Mouse (Mus musculus) heart, embryonic 13.5 days (tissue): ENCODE data around the gene Sp140. TPM values are rescaled to one million over a fixed set of nuclear protein-coding genes. Genes with fewer than 3 reads are reported as not detected.
A peak's percentile ranks its signal among the peaks of the same experiment; 100 is the strongest.
"Not testable (repeated sequence)": the region's sequence is repeated elsewhere in the genome, so short reads cannot be mapped to it uniquely, and the experiment has no call there.

Experiments used
- ATAC-seq: fragments of 200-750 bp; cut with Nextera tagmentation; 2 replicates; pipeline ENCODE4 v1.8.0; 2017; ENCODE audit warnings: moderate TSS enrichment; ENCODE audit not compliant: insufficient number of reproducible peaks, low FRiP score, low TSS enrichment; ENCODE audit errors: extremely low read depth
- H3K27ac ChIP-seq: fragments of 300-500 bp; sonication (generic); replicated peaks from 2 replicates; pipeline ENCODE4 v1.5.1; 2015; ENCODE audit warnings: moderate library complexity, mild to moderate bottlenecking, inconsistent platforms
- H3K27me3 ChIP-seq: fragments of 300-500 bp; sonication (generic); replicated peaks from 2 replicates; pipeline ENCODE4 v1.6.1; 2015; ENCODE audit warnings: mild to moderate bottlenecking, inconsistent platforms
- H3K36me3 ChIP-seq: fragments of 300-500 bp; sonication (generic); 2 replicates; pipeline ENCODE4 v1.6.1; 2015; ENCODE audit warnings: mild to moderate bottlenecking, inconsistent platforms
- H3K4me1 ChIP-seq: fragments of 300-500 bp; sonication (generic); 2 replicates; pipeline ENCODE4 v1.6.1; 2015; ENCODE audit warnings: inconsistent platforms
- H3K4me2 ChIP-seq: fragments of 300-500 bp; sonication (generic); 2 replicates; pipeline ENCODE4 v1.6.1; 2015; ENCODE audit warnings: inconsistent platforms, mild to moderate bottlenecking, moderate library complexity
- H3K4me3 ChIP-seq: fragments of 300-500 bp; sonication (generic); 2 replicates; pipeline ENCODE4 v1.5.1; 2015; ENCODE audit warnings: moderate library complexity, mild to moderate bottlenecking, inconsistent platforms
- H3K9ac ChIP-seq: fragments of 300-500 bp; sonication (generic); 2 replicates; pipeline ENCODE4 v1.6.1; 2015; ENCODE audit warnings: inconsistent platforms, mild to moderate bottlenecking, moderate library complexity
- H3K9me3 ChIP-seq: fragments of 300-500 bp; sonication (generic); 2 replicates; pipeline ENCODE4 v1.6.1; 2016; ENCODE audit warnings: inconsistent platforms
- WGBS: fragments of 180-500 bp; shearing (Covaris S2); methylation state at CpG from one replicate; pipeline ENCODE4 v1.1.7; 2015; ENCODE audit warnings: mixed read lengths; 5-methylcytosine and 5-hydroxymethylcytosine counted together
- polyA plus RNA-seq: library from polyadenylated mRNA; unstranded; fragments of >200 nt; fragmentation: Nextera tagmentation; extraction: Ambion mirVana; gene quantifications from 2 replicates; pipeline ENCODE4 v1.2.1, GENCODE M21; 2015

Gene Sp140
- polyA plus RNA-seq, 1 experiment from 2014 or later: 1.4 TPM

GRCm38 (mm10) chr1:85598271-85599012 lies 1.7 kb upstream of the Sp140 start, which contains the start of gene Sp110:
Gene Sp110 (minus strand): TSS chr1:85598817.
- H3K27me3 ChIP-seq, H3K9ac ChIP-seq, H3K4me1 ChIP-seq, ATAC-seq, H3K9me3 ChIP-seq, H3K4me2 ChIP-seq, H3K36me3 ChIP-seq, H3K27ac ChIP-seq, H3K4me3 ChIP-seq: not testable (repeated sequence)
- WGBS: 66% methylated on average over 17 of the region's 17 CpGs

GRCm38 (mm10) chr1:85600794-85601193 lies 616 bp downstream of the Sp140 start:
- H3K4me3 ChIP-seq, ATAC-seq, H3K36me3 ChIP-seq, H3K27ac ChIP-seq, H3K27me3 ChIP-seq, H3K9ac ChIP-seq, H3K9me3 ChIP-seq, H3K4me1 ChIP-seq: not testable (repeated sequence)
- WGBS: 47% methylated on average over 4 of the region's 4 CpGs
- peak overlapping the region; percentile 43 for H3K4me2 ChIP-seq

- not testable (repeated sequence) for H3K27ac ChIP-seq, H3K9me3 ChIP-seq, H3K4me3 ChIP-seq, H3K9ac ChIP-seq, H3K36me3 ChIP-seq, H3K4me1 ChIP-seq, ATAC-seq, H3K4me2 ChIP-seq, H3K27me3 ChIP-seq
- 67% methylated on average over 1 of the region's 1 CpGs for WGBS
Measured at GRCm38 (mm10) chr1:85604341-85604740, 4.2 kb downstream of the Sp140 start.

GRCm38 (mm10) chr1:85608361-85608760 lies 8.2 kb downstream of the Sp140 start:
- not testable (repeated sequence) for H3K4me1 ChIP-seq, H3K4me3 ChIP-seq, H3K9ac ChIP-seq, H3K4me2 ChIP-seq, ATAC-seq, H3K27me3 ChIP-seq, H3K27ac ChIP-seq, H3K9me3 ChIP-seq, H3K36me3 ChIP-seq
- 80% methylated on average over 4 of the region's 4 CpGs for WGBS

GRCm38 (mm10) chr1:85610581-85610980 lies 10.4 kb downstream of the Sp140 start:
- H3K27me3 ChIP-seq, H3K4me2 ChIP-seq, H3K9me3 ChIP-seq, H3K36me3 ChIP-seq, H3K9ac ChIP-seq, ATAC-seq, H3K27ac ChIP-seq, H3K4me1 ChIP-seq, H3K4me3 ChIP-seq: not testable (repeated sequence)
- no CpG with 5 or more reads among the region's 4 CpGs for WGBS

GRCm38 (mm10) chr1:85615096-85615495 lies 14.9 kb downstream of the Sp140 start:
- not testable (repeated sequence) for ATAC-seq, H3K9me3 ChIP-seq, H3K4me1 ChIP-seq, H3K4me2 ChIP-seq, H3K9ac ChIP-seq, H3K36me3 ChIP-seq, H3K27ac ChIP-seq, H3K4me3 ChIP-seq, H3K27me3 ChIP-seq
- 88% methylated on average over 3 of the region's 3 CpGs for WGBS

GRCm38 (mm10) chr1:85615819-85616218 lies 15.6 kb downstream of the Sp140 start:
- not testable (repeated sequence) for H3K4me2 ChIP-seq, H3K27ac ChIP-seq, ATAC-seq, H3K4me3 ChIP-seq, H3K9me3 ChIP-seq, H3K36me3 ChIP-seq, H3K27me3 ChIP-seq, H3K4me1 ChIP-seq, H3K9ac ChIP-seq
- 52% methylated on average over 3 of the region's 3 CpGs for WGBS

GRCm38 (mm10) chr1:85617161-85617560 lies 17.0 kb downstream of the Sp140 start:
- not testable (repeated sequence) for H3K27me3 ChIP-seq, H3K9ac ChIP-seq, H3K4me2 ChIP-seq, ATAC-seq, H3K4me1 ChIP-seq, H3K4me3 ChIP-seq, H3K36me3 ChIP-seq, H3K27ac ChIP-seq, H3K9me3 ChIP-seq
- WGBS: 50% methylated on average over 4 of the region's 5 CpGs

- not testable (repeated sequence) for H3K36me3 ChIP-seq, H3K4me3 ChIP-seq, H3K9ac ChIP-seq, H3K9me3 ChIP-seq, H3K27ac ChIP-seq, H3K4me1 ChIP-seq, H3K27me3 ChIP-seq, ATAC-seq, H3K4me2 ChIP-seq
- 57% methylated on average over 1 of the region's 1 CpGs for WGBS
Measured at GRCm38 (mm10) chr1:85618689-85619088, 18.5 kb downstream of the Sp140 start.

GRCm38 (mm10) chr1:85636936-85637335 lies 36.8 kb downstream of the Sp140 start:
- WGBS: 57% methylated on average over 3 of the region's 3 CpGs
- not testable (repeated sequence) for H3K4me3 ChIP-seq, H3K9ac ChIP-seq, H3K9me3 ChIP-seq, H3K36me3 ChIP-seq, H3K27ac ChIP-seq, H3K4me1 ChIP-seq, ATAC-seq, H3K27me3 ChIP-seq, H3K4me2 ChIP-seq

- H3K36me3 ChIP-seq, H3K9ac ChIP-seq, H3K4me3 ChIP-seq, H3K27ac ChIP-seq, H3K27me3 ChIP-seq, H3K9me3 ChIP-seq, ATAC-seq, H3K4me1 ChIP-seq, H3K4me2 ChIP-seq: not testable (repeated sequence)
- 69% methylated on average over 4 of the region's 4 CpGs for WGBS
Measured at GRCm38 (mm10) chr1:85638144-85638543, 38.0 kb downstream of the Sp140 start.

- not testable (repeated sequence) for H3K9me3 ChIP-seq, H3K4me3 ChIP-seq, H3K4me1 ChIP-seq, H3K4me2 ChIP-seq, H3K27ac ChIP-seq, H3K27me3 ChIP-seq, H3K36me3 ChIP-seq, ATAC-seq, H3K9ac ChIP-seq
- WGBS: 49% methylated on average over 6 of the region's 6 CpGs
Measured at GRCm38 (mm10) chr1:85649881-85650280, 49.7 kb downstream of the Sp140 start, which contains the start of gene Sp100. Gene Sp100 (plus strand): TSS chr1:85649988.
